Mouse (Mus musculus) gastrocnemius, postnatal 25 days (tissue): ENCODE data around the gene Ctcfl. TPM values are rescaled to one million over a fixed set of nuclear protein-coding genes. Genes with fewer than 3 reads are reported as not detected.
A peak's percentile ranks its signal among the peaks of the same experiment; 100 is the strongest.
"Not testable (repeated sequence)": the region's sequence is repeated elsewhere in the genome, so short reads cannot be mapped to it uniquely, and the experiment has no call there.

Experiments
- DNase-seq: peaks from one replicate; pipeline ENCODE4 v3.0.0; 2022
- total RNA-seq, 2 experiments: library from RNA; stranded (reverse); gene quantifications; 1 replicate in 1 of 2; 2 replicates in 1 of 2; pipeline ENCODE4 v1.2.3; 2021

Ctcfl gene
- total RNA-seq, 2 experiments from 2014 or later = not detected

GRCm38 (mm10) chr2:173143611-173144010 lies 24.3 kb upstream of the Ctcfl start:
- no peak for DNase-seq

GRCm38 (mm10) chr2:173138323-173139239 lies 19.3 kb upstream of the Ctcfl start:
- no peak for DNase-seq

- DNase-seq = no peak
These were observed 15.4 kb upstream of the Ctcfl start for GRCm38 (mm10) chr2:173134695-173135094.

- DNase-seq = no peak
These were observed 13.5 kb upstream of the Ctcfl start for GRCm38 (mm10) chr2:173132794-173133300.

- no peak for DNase-seq
These were observed 12.9 kb upstream of the Ctcfl start for GRCm38 (mm10) chr2:173132262-173132661.

- no peak for DNase-seq
These were observed 9.8 kb upstream of the Ctcfl start for GRCm38 (mm10) chr2:173129111-173129510.

GRCm38 (mm10) chr2:173126386-173126785 lies 7.1 kb upstream of the Ctcfl start:
- DNase-seq = no peak

GRCm38 (mm10) chr2:173124022-173124735 lies 4.9 kb upstream of the Ctcfl start:
- DNase-seq = no peak

- DNase-seq = not testable (repeated sequence)
These were observed 792 bp upstream of the Ctcfl start for GRCm38 (mm10) chr2:173120117-173120516.

GRCm38 (mm10) chr2:173113796-173114195 lies 5.5 kb downstream of the Ctcfl start:
- DNase-seq = not testable (repeated sequence)

GRCm38 (mm10) chr2:173110571-173110970 lies 8.8 kb downstream of the Ctcfl start:
- no peak for DNase-seq

GRCm38 (mm10) chr2:173109510-173109909 lies 9.8 kb downstream of the Ctcfl start:
- DNase-seq = no peak

GRCm38 (mm10) chr2:173108509-173109190 lies 10.7 kb downstream of the Ctcfl start:
- DNase-seq = no peak

- DNase-seq = no peak
These were observed 12.2 kb downstream of the Ctcfl start for GRCm38 (mm10) chr2:173106889-173107785.

- DNase-seq = no peak
These were observed 12.9 kb downstream of the Ctcfl start for GRCm38 (mm10) chr2:173106409-173106808.

- not testable (repeated sequence) for DNase-seq
These were observed 22.0 kb downstream of the Ctcfl start for GRCm38 (mm10) chr2:173097337-173097736.

- DNase-seq = peak; percentile 68
These were observed 29.9 kb downstream of the Ctcfl start for GRCm38 (mm10) chr2:173089437-173089836.

GRCm38 (mm10) chr2:173087405-173087804 lies 31.9 kb downstream of the Ctcfl start:
- DNase-seq = peak; percentile 86

- DNase-seq = no peak
These were observed 33.6 kb downstream of the Ctcfl start for GRCm38 (mm10) chr2:173085763-173086162.

- no peak for DNase-seq
These were observed 34.5 kb downstream of the Ctcfl start for GRCm38 (mm10) chr2:173084871-173085270.
